Mouse (Mus musculus) effector memory CD4-positive, alpha-beta T cell, adult 5 months (primary cell): ENCODE data around the gene Usp39. TPM values are rescaled to one million over a fixed set of nuclear protein-coding genes. Genes with fewer than 3 reads are reported as not detected.

Experiments
- polyA plus RNA-seq: library from polyadenylated mRNA; unstranded; fragments of 100-300 nt; shearing (Covaris generic); gene quantifications from one replicate; pipeline ENCODE4 v1.2.1, GENCODE M21; 2017

Gene Usp39
- 32.2 TPM for polyA plus RNA-seq

GRCm38 (mm10) chr6:72345074-72345567 is at the start of gene Usp39:
TSS of gene Usp39 (minus strand) at chr6:72345184.

DNA sequence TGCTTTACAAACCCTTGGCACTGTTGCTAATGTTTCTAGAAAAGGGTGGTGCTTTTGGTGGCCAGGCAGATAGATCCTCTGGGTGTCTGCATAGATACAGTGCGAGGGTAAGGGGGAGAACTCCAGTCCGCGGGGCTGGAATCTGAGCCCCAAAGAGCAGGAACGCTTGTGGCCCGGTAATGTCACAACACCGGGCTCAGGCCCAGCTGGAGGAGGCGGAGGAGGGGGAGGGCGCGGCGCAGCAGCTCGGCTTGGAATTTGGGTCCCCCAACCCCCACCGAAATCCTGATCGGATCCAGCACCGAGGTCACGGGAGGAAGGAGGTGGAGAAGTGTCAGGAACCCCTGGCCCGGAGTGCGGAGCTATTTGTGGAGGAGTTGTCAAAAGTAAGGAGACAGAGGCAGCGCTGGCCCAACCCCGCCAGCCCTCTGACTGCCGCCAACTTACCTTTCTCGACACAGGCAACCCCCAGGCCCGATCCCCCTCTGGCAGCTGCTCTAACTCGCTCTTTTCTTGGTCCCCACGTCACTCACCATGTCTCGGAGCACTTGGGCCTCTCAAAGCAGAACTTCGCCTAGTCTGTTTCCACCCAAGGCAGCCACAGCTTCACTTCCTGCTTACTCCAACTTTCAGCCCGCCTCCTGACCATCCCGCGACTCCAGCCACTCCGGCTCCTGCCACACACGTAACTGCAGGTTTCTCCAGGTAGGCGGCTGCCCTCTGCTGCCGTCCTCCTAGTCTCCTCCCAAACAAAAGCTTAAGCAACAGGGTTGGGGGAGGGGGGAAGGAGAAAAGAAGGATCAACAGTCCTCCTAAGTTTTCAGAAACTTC is 45.2 kb upstream of the Usp39 start, which contains the start of gene Vamp8:
TSS of gene Vamp8 (minus strand) at position 763 of the 831 bp plus-strand sequence.

DNA sequence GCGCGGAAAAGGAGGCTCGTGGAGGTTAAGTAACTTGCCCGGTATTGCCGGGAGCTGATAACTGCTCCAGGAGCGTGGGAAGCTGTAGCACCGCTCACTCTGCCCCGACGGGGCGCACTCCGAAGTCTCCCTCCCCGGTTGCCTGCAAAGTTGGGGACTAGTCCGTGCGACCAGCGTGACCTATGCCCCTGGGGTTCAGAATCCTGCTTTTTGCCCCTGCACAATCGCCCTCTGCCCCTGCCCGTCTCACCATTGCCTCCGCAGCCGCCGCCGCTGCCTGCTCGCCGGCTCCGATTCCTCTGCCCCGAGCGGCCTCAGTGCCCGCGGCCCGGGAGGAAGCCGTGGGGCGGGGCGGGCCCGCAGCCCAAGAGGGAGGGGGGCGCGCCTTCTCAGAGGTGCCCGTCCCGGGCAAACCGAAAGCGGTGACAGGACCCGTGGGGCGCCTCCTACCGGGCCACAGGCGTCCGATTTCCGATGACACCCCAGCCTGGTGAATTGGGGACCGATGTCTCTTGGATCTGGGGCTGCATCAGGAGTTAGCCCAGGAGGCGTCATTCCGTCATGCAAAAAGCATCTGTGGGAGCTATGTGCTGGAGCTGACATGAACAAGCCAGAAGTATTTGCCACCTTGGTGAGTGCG is 35.3 kb upstream of the Usp39 start, which contains the start of gene Vamp5:
TSS of gene Vamp5 (minus strand) at position 338 of the 640 bp plus-strand sequence.

GRCm38 (mm10) chr6:72366844-72367443 is 22.0 kb upstream of the Usp39 start, which contains the start of gene Rnf181:
TSS of gene Rnf181 (minus strand) at chr6:72366956.

GRCm38 (mm10) chr6:72355066-72355911 is 10.3 kb upstream of the Usp39 start, which contains the start of gene Tmem150a:
TSS of gene Tmem150a (plus strand) at chr6:72355447.

DNA sequence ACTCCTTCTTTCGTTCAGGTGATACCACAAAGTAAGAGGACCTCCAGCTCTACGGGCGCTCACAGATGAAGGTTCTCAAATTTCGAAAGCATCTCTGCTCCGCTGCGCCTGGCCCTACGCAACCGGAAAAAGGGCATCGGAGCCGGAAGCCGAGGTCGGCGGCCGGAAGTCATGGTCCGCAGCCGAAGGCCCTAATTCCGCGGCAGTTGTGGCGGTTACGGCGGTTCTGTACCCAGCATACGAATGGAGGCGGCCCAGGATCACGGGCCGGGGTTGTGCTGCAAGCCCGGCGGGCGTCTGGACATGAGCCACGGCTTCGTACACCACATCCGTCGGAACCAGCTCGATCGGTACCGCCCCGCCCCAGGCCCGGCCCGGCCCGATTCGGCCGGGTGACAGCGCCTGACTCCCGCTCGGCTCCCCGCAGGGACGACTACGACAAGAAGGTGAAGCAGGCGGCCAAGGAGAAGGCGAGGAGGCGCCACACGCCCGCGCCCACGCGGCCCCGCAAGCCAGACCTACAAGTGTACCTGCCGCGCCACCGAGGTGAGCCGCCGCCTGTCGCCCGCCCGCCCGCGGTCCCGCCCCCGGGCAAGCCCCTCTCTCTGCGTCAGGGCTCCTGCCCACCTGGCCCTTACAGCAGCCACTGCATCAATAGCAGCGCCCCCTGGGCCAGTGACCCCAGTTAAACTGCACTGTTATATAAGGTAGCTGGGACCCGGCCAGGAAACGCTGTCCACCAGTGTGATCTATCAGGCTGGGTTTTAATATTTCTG is 2.4 kb upstream of the Usp39 start, which contains the start of gene 0610030E20Rik:
TSS of gene 0610030E20Rik (plus strand) at position 152 of the 776 bp plus-strand sequence.

Other genes with a start within 250 kb of the Usp39 start
- 1.5 TPM for gene St3gal5, start 247.6 kb downstream of the Usp39 start, polyA plus RNA-seq
- gene Atoh8, start 109.6 kb downstream of the Usp39 start, polyA plus RNA-seq, result not detected
- gene Sftpb, start 40.6 kb downstream of the Usp39 start, polyA plus RNA-seq, result not detected
- 28.9 TPM for gene 0610030E20Rik, start 2.1 kb upstream of the Usp39 start, polyA plus RNA-seq
- 1.1 TPM for gene Tmem150a, start 10.3 kb upstream of the Usp39 start, polyA plus RNA-seq
- gene Rnf181, start 21.8 kb upstream of the Usp39 start, polyA plus RNA-seq, result 110 TPM
- 22.4 TPM for gene Vamp5, start 35.3 kb upstream of the Usp39 start, polyA plus RNA-seq
- gene Vamp8, start 45.5 kb upstream of the Usp39 start, polyA plus RNA-seq, result 151 TPM
- 7.0 TPM for gene Ggcx, start 69.1 kb upstream of the Usp39 start, polyA plus RNA-seq
- gene Mat2a, start 94.4 kb upstream of the Usp39 start, polyA plus RNA-seq, result 622 TPM
- not detected for gene Sh2d6, start 176.5 kb upstream of the Usp39 start, polyA plus RNA-seq
- 37.8 TPM for gene Capg, start 199.2 kb upstream of the Usp39 start, polyA plus RNA-seq